Mouse (Mus musculus): ENCODE measurements at regions not wholly inside any gene's neighbourhood (a gene's known extent, or its start where the extent isn't known, plus 50 kb on each side); places are given as distances from the start of the nearest gene placed in this dataset.
"Not testable (repeated sequence)": the region's sequence is repeated elsewhere in the genome, so short reads cannot be mapped to it uniquely, and the experiment has no call there.

DNA sequence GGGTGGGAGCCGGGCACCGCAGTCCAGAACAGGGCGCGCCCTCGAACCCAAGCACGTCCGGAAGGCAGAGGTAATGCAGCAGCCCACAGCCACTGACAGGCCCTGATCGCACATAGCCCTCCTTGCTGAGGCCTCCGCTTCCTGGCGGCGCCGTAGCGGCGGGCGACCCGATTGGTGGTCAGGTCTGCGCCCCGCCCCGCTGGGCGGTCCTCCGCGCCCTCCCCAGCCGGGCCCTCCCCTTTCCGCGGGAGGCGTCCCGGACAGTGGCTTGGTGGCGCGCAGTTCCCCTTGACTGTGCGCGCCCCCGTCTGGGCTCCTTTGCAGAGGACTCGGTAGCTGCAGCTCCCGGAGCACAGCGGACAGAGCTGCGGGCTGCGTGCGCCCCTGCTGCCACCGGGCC, 375.5 kb upstream of the Asap2 start:
- ATAC-seq (ENCODE audit: low FRiP score); H3K9me3 ChIP-seq (ENCODE audit: low read length); H3K4me1 ChIP-seq (ENCODE audit: insufficient read depth, low read length); H3K27ac ChIP-seq (ENCODE audit: low read depth, low read length); H3K4me2 ChIP-seq (ENCODE audit: low read depth, low read length, poor library complexity, severe bottlenecking); H3K9ac ChIP-seq (replicated peaks; ENCODE audit: low read length, poor library complexity, severe bottlenecking); H3K27me3 ChIP-seq (ENCODE audit: insufficient read depth, low read length); H3K36me3 ChIP-seq (ENCODE audit: insufficient read depth, low read length): not testable (repeated sequence)
- peak; percentile 81 for DNase-seq (ENCODE audit: low spot score)
- peak overlapping the region; percentile 28 for H3K4me3 ChIP-seq (ENCODE audit: low read depth, low read length)
- WGBS: 1% methylated on average over 12 of the region's 39 CpGs
